Mouse (Mus musculus) frontal cortex, postnatal 36 days (tissue): ENCODE measurements around the gene 6330409D20Rik.
A peak's percentile ranks its signal among the peaks of the same experiment; 100 is the strongest.

ENCODE experiments used
- DNase-seq, 2 experiments: peaks; one replicate each; pipeline ENCODE4 v3.0.0; 2022; ENCODE audit warnings: low spot score in 2 of 2

6330409D20Rik gene

DNA sequence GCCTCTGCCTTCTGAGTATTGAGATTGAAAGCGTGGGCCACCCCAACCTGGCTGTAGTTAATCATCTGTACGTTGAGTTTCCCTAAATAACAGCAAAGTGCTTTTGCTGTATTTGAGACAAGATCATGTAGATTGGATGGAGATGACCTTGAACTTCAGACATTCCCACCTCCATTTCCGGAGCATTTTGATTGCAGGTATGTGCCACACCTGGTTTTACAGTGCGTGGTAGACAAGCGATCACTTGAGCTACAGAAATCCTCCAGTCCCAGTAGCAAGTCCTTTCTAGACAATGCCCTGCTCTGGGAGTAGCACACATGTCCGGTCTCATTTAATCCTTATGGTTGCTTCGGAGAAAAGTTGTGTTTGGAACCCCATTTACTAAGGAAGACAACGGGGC is 37.8 kb downstream of the 6330409D20Rik start:
- DNase-seq, result no peak

DNA sequence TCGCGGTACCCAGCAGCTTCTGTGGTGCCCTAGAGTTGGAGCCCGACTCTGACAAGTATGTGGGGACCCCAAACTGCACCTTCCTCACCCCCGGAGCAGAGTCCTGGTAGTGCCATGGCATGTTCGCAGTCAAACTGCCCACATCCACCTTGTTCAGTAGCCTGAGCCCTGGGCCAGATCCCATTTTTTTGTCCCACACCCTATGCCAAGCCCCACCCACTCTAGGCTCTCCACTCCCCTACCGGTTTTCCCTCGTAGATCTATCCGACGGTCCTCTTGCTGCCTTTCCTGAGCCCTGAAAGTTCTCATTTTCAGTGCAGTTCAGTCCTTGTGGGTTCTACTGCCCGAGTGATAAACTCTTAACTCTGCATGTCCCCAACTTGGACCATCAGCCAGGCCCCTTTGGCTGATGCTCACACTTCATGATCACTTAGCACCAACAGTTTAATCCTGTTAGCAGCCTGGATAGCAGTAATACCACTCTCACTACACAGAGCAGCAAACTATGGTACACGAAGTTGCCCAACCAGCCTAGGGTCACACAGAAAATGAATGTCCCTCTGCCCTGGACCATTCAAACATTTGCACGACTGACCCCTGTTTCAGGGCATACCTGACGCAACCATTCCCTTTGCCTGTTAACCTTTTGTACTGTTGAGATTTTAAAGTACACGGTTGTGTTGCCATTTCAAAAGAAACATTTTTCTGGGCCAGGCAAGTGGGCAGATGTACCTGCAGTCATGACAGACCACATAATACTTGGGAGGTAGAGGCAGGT is 39.7 kb downstream of the 6330409D20Rik start:
- no peak for DNase-seq

DNA sequence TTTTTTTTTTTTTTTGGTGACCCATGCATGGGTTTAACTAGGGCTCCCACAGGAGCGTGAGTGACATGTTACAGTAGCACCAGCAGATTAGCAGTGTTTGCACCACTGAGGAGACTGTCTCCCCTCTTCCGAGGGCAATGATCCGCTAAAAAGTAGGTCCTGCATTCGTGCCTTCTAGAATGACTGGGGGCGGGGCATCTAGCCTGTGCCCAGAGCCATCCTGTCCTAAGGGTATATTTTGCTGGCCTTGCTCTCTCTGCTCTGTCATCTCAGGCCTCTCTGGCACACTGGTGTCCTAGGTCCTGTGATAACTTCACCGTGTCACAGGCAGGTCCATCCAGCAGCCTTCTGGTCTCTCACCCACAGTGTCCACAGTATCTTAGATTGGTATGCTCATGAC is 41.1 kb downstream of the 6330409D20Rik start:
- DNase-seq, result no peak

DNA sequence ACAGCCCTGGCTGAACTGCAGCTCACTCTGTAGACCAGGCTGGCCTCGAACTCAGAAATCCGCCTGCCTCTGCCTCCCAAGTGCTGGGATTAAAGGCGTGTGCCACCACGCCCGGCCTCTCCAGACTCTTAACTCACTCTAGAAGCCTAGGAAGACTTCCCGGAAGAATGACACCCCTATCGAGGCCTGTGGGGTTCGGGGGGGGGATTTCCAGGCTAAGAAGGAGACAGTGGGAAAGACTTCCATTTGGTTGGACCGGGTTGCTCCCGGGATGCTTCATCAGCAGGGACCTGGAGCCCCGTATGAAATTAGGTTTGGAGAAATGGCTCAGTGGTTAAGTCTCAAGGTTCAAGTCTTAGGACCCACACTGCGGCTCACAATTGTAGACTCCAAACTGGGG is 46.1 kb downstream of the 6330409D20Rik start:
- no peak for DNase-seq

DNA sequence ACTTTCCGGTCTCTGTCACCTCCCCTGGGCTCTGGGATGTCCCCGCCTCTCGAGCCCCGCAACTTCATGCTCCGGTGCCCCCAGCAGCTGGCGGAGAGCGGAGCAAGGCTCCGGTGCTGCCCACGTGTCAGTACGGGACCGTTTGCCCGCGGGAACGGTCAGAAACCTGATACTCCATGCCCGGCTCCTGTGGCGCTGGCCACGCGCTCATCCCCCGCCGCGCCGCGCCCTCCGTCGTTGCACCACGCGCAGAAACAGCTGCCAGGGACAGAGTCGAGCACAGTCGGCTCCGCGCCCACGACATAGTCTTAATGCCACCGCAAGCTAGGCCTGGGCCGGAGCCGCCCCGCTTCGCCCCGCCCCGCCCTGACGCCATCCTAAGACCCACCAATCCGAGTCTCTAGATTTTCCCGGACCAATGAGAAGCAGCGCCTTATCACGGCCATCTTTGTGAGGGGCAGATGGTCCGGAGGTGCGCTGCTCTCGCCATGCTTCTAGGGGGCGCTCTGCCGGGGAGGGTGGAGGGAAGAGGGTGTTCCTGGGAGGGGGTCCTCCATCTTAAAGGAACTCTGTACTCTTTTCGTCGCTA is 46.9 kb downstream of the 6330409D20Rik start:
- peak; percentile 94 for DNase-seq

DNA sequence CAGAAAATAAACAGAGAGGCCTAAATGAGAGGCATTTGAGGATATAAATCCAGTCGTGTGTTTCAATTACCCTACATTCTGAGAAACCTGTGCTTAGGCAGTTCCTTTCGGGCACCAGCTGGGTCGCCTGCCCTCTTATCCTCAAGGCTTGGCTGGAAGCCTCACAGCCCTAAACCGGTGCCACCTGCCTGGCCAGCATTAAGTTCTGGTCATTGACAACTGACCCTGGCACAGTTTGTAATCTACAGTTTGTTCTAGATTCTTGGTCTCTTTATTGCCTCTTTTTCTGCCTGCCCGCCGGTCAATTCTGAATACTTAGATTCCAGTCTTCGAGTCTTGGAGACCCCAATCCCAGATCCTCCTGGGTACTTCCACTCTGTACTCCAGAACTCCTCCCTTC is 47.5 kb downstream of the 6330409D20Rik start:
- no peak for DNase-seq

DNA sequence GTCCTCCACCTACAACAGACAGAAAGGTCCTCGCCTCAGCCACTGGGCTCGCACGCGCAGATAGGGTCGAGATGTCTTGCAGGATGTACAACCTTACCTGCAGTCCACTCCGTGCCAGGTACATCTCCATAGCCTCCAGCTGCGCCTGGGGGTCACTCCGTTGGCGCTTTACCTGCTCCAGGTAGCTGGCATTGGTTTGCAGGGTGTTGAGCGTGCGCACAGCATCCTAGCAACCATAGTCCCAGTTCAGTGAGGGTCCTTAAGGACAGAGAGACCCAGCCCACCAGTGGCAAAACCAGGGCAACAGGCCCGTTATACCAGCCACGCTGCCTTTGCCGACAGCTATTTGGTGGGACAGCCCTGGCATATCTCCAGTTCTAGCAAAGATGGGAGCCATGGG is 48.3 kb downstream of the 6330409D20Rik start:
- no peak for DNase-seq

DNA sequence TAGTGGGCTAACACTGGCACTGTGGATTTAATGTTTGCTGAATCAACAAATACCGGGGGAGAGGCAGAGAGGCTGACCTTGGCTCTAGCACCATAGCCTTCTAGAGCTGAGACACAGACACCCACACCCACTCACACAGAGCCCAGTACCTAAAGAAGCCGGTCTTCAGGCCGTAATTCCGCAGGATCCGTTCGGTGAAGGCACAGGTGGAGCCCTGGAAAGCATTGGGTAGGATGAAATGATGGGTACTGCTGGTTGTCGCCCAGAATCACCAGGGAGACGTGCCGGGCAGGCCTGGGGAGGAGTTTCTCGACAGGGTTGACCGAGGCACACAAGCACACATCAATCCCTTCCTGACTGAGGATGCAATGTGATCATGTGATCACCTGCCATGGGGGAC is 49.8 kb downstream of the 6330409D20Rik start:
- DNase-seq, result no peak

DNA sequence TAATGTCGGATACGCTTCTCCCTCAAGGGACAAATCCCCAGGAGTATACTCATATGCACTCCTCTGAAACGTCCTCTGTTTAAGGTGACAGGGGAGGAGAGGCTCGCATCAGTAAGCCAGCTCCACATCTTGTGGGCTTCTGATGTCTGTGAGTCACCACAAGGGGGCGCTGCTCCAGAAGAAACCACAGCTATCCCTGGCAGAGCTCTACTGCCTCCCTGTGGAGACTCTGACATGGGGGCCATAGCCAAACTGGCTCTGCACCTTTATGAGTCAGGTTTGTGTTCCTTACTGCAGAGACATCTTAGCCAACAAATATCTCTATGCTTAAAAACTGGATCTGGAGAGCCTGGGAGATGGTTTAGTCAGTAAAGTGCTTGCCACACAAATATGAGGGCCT is 51.4 kb downstream of the 6330409D20Rik start:
- peak; percentile 89 to 92 for DNase-seq

DNA sequence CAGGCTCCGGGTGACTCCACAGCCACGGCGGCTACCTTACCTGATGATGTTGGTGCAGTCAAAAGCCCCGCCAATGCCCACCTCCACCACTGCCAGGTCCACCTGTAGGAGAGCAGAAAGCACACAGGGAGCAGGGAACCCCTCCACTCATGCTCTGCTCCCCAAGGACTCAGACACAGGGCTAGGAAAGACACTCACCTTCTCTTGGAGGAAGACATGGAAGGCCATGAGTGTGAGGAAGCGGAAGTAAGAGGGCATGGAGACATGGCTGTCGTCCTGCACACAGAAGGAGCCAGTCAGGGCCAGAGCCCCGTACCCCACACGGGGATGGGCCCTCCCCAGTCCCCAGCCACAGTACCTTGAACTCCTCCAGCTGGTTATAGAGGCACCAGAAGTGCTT is 53.3 kb downstream of the 6330409D20Rik start:
- no peak for DNase-seq

DNA sequence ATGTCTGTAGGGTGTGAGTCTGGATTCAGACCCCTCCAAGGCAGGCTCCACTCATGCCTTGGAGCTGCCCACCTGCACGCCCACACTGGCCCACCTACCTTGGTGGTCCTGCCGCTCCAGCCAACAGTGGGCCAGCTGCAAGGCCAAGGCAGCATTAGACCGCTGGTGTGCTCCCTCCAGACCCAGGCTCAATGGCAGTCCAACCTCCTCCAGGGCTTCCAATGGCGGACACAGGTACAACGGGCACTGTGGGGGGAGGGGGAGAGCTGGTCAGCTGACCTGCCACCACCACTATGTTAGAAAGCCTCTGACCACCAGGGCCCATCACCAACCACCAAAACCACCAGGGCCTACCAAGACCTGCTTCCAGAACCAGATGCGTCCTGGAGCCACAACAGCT is 54.2 kb downstream of the 6330409D20Rik start:
- DNase-seq, result no peak

DNA sequence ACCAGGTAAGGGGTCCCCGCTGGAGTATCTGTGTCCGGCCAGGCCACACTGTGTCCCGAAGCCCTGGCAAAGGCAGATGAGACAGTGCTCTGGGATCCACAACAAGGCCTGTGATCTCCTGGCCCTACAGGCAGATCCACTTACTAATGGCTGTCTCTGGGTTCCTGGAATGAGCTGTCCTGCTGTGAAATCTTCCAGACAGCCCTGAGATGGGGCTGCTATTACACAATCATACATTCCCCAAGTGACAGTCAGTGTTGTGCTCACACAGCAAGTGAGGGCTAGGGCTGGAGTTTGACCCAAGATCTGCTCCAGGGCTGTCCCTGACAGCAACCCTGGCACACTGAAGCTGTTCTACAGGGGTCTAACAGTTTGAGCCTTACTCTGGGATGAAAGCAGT is 55.0 kb downstream of the 6330409D20Rik start:
- DNase-seq, result no peak

DNA sequence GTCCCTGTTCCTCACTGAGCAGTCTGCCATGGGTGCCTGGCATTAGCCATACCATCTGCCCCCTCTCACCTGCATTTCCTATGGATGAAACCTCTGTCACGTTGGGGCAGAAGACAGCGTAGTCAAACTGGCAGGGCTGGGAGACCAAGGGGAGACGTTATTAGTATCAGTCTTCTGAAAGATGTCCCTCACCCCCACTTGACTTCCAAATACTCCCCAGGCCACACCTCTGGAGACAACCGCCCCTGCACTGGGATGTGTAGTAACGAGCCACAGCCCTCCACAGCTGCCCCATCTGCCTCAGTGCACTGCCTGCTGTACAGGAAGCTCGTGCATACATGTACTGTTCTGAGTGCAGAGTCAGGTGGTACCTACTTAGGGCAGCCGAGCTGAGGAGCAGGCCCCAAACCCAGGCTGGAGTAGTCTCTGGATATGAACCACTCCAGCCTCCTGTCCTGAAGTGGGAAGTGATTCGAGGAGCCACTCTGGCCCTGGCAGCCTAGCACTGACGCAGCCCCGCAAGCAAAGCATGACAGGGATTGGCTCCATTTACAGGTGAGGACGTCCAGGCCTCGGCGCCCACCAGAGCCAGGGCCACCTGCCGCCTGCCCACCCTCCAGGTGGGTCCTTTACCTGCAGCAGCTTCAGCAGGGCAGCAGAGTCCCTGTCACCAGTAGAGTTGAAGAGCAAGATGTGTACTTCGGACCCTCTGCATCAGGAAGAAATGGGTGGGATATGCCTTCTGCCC is 56.0 kb downstream of the 6330409D20Rik start:
- DNase-seq, result no peak

DNA sequence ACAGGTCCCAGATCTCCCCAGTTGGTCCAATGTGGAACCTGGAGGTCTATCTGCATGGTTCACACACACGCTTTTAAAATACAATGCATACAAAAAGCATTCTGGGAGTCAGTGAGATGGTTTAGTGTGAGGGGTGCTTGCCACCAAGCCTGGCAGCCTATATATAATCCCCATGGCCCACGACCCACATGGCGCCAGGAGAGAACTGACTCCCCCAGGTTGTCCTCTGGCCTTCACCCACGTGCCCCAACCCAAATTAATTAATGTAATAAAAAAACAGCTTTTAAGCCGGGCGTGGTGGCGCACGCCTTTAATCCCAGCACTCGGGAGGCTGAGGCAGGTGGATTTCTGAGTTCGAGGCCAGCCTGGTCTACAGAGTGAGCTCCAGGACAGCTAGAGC is 57.1 kb downstream of the 6330409D20Rik start:
- DNase-seq, result no peak

DNA sequence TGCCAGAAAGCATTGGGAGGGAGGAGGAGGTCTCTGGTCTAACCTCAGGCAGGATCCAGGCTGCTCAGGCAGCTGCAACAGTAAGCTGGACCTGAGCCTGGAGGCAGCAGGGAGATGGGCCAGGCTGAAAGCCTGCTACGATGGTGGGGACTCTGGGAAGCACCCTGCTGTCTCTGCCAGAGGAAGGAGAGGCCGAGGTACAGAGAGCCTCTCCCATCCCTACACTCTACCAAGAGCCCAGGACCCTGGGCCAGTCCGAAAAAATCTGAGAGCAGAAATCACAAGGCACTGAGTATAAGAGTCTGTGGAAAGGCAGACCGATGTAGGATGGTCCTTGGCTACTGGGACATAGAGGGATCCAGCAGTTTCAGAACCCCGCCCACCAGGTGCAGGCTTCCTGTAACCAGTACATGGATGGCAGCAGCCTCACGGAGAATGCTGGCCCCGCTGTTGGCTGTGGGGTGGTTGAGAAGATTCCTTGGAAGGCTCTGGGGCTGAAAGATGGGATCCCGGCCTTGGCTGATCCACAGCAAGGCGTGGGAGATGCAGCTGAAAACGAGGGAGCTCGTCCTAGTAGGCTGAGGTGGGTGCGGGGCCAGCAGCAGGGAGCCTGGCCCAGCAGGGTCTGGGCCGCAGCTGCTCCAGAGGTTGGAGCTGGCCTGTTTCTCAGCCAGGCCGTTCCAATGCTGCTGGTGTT is 57.9 kb downstream of the 6330409D20Rik start:
- no peak for DNase-seq
